Mouse (Mus musculus) lung, adult 2 months (tissue): ENCODE data around the gene Myrip.

ENCODE experiments used
- CTCF ChIP-seq: fragments of 200-500 bp; IDR thresholded peaks from 2 replicates; pipeline ENCODE4 v1.5.1; 2011; ENCODE audit warnings: mild to moderate bottlenecking, low read length, control low read depth; ENCODE audit not compliant: insufficient read depth
- POLR2A ChIP-seq: fragments of 200-500 bp; IDR thresholded peaks from 2 replicates; pipeline ENCODE4 v1.6.1; 2011; ENCODE audit warnings: low read depth, mild to moderate bottlenecking, control low read depth, low read length, borderline replicate concordance; ENCODE audit errors: extremely low read depth

DNA sequence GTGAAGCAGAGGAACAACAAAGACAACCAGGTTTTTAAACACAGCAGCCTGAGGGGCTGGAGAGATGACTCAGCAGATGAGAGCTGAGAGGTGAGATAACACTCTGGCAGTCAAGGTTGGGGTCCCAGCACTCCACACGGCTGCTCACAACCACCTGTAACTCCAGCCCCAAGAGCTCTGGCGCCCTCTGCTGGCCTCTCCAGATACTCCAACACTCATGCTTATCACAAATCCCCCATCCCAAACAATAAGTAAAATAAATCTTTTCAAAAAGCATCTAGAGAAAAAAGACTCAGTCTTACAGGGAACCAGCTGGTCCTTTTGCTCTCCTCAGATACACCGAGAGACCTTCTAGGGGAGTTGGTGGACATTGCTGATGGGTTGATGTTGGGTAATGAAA, 52.7 kb downstream of the Myrip start:
- no peak for TF ChIP-seq POLR2A
- 0 out of 2 replicates have a peak, but pooled peaks have one; percentile 10 for TF ChIP-seq CTCF
